Mouse (Mus musculus) stomach, embryonic 16.5 days (tissue): ENCODE measurements around the gene Ncln. TPM values are rescaled to one million over a fixed set of nuclear protein-coding genes. Genes with fewer than 3 reads are reported as not detected.

ENCODE experiments used
- ATAC-seq: fragments of 200-750 bp; cut with Nextera tagmentation; 2 replicates; pipeline ENCODE4 v1.8.0; 2017; ENCODE audit warnings: moderate number of reproducible peaks, moderate TSS enrichment; ENCODE audit not compliant: insufficient read depth, low FRiP score
- H3K27ac ChIP-seq: fragments of 300-500 bp; sonication (generic); 2 replicates; pipeline ENCODE4 v1.5.1; 2014; ENCODE audit warnings: low read length
- H3K27me3 ChIP-seq: fragments of 300-500 bp; sonication (generic); 2 replicates; pipeline ENCODE4 v1.6.1; 2014; ENCODE audit warnings: low read length, control low read depth, mixed read lengths; ENCODE audit not compliant: control insufficient read depth, insufficient read depth
- H3K36me3 ChIP-seq: fragments of 300-500 bp; sonication (generic); 2 replicates; pipeline ENCODE4 v1.6.1; 2014; ENCODE audit warnings: low read length; ENCODE audit not compliant: control insufficient read depth, insufficient read depth
- H3K4me1 ChIP-seq: fragments of 300-500 bp; sonication (generic); 2 replicates; pipeline ENCODE4 v1.6.1; 2014; ENCODE audit warnings: low read length, control low read depth, mixed read lengths; ENCODE audit not compliant: control insufficient read depth, insufficient read depth
- H3K4me2 ChIP-seq: fragments of 300-500 bp; sonication (generic); 2 replicates; pipeline ENCODE4 v1.6.1; 2014; ENCODE audit warnings: low read depth, low read length, mixed read lengths
- H3K4me3 ChIP-seq: fragments of 300-500 bp; sonication (generic); replicated peaks from 2 replicates; pipeline ENCODE4 v1.5.1; 2014; ENCODE audit warnings: mild to moderate bottlenecking, low read length
- H3K9ac ChIP-seq: fragments of 300-500 bp; sonication (generic); 2 replicates; pipeline ENCODE4 v1.6.1; 2014; ENCODE audit warnings: low read length
- H3K9me3 ChIP-seq: fragments of 300-500 bp; sonication (generic); replicated peaks from 2 replicates; pipeline ENCODE4 v1.6.1; 2016; ENCODE audit warnings: low read length, control low read depth; ENCODE audit not compliant: control insufficient read depth
- WGBS: fragments of 180-500 bp; shearing (Covaris S2); extraction: QIAGEN DNeasy Blood & Tissue Kit; methylation state at CpG from one replicate; pipeline ENCODE4 v1.1.7; 2014; 5-methylcytosine and 5-hydroxymethylcytosine counted together
- polyA plus RNA-seq: library from polyadenylated mRNA; unstranded; fragments of >200 nt; fragmentation: Nextera tagmentation; extraction: Ambion mirVana; gene quantifications from 2 replicates; pipeline ENCODE4 v1.2.1, GENCODE M21; 2015

Ncln gene
- polyA plus RNA-seq, 1 experiment from 2014 or later: 88.4 TPM

DNA sequence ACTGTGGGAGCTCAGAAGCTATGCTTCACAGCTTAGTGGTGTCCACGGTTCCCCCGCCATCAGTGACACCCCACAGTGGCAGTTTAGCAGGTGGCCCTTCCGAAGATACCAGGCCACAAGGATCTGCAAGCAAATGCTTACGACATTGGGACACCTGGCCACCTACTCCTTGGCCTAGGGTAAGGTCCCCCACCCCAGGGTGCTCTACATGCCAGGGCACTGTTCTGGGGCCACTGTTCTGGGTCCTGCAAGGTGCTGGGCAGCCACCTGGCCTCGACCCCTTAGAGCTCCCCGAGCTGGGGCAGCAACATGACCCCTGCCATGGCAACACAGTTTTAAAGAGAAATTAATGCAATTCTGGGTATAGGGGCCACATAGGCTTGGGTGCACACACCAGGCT lies 1.0 kb downstream of the Ncln start:
- peak overlapping the region; percentile 88 for H3K4me3 ChIP-seq
- no peak overlapping the region; the same call in 1 of the 2 replicates for H3K27ac ChIP-seq
- H3K9me3 ChIP-seq: no peaks in the 10 kb centered on the region
- ATAC-seq: no peak
- H3K27me3 ChIP-seq: no peaks in the 10 kb centered on the region
- H3K9ac ChIP-seq: peak overlapping the region; percentile 87
- 64% methylated on average over 6 of the region's 6 CpGs for WGBS
- peak overlapping the region; percentile 95 for H3K4me2 ChIP-seq
- peaks cover 17% of the 10 kb centered on the region for H3K4me1 ChIP-seq
- peaks cover 14% of the 10 kb centered on the region for H3K36me3 ChIP-seq

DNA sequence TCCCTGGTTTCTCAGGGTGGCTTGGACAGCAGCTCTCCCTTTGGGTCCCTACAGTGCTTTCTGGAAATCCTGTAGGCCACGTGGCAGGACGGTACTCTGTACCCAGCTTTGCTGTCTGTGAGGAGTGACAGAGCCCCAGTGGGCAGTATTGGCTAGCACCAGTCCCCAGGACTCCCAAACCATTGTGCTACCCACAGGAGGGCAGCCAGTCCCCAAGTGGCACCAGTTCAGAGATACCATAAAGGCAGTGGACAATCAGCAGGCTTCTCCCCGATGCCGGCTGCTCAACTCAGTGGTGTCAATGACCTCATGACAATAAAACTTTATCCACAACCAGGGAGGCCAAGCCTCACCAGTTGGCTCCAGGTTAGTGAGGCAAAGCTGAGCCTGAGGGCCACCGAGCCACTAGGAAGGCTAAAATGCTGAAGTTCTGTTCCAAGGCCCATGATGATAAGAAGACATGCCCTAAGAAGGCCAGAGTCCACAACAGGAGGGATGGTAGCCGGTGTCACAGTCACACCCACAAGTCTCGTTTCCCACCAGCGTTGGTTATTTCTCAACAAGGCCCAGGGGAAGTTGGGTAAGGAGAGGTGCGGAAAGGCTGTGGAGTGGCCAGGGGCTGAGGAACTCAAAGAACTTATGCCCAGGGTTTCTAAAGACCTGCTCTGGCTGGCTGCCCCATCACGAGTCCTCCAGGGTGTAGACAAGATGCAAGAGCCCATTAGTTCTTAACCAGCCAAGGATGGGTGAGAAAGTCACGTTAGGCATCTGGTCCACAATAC lies 1.7 kb downstream of the Ncln start:
- Histone ChIP-seq H3K9me3 (no peaks in the 10 kb centered on the region), H3K4me3 (peak overlapping the region; percentile 88), H3K27ac (no peak overlapping the region; the same call in 1 of the 2 replicates), H3K4me1 (peaks cover 17% of the 10 kb centered on the region), H3K36me3 (peaks cover 18% of the 10 kb centered on the region), H3K9ac (peak overlapping the region; percentile 34), H3K27me3 (no peaks in the 10 kb centered on the region), H3K4me2 (peak overlapping the region; percentile 95)
- no peak for ATAC-seq
- WGBS: 81% methylated on average over 11 of the region's 11 CpGs

DNA sequence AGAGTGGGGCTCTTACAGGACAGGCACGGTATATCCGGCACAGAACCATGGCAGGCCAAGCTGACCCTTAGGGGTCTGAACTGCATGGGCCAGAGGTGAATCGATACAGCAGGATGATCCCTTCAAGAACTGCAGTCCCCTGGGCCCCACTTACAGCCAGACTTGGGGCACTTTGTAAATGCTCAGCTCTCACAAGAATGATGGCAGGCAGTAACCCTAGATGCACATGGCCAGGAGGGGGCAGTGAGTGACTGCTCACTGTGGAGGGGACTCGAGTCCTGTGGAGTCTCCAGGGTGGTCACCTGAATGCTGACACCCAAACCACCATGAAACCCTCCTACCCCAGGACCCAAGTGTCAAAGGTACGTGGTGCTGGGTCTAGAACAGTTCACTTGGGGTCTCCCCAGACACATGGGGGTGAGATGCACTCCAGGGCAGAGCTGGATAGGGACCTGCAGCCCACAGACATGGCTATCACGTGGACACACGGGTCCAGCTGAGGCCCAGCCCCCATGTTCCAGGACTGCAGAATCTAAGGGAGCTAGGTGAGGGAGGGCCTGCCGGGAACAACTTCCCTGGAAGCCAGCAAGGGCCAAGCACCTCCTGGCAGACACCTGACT lies 2.5 kb downstream of the Ncln start:
- H3K27me3 ChIP-seq: no peaks in the 10 kb centered on the region
- H3K27ac ChIP-seq: no peak overlapping the region
- peaks cover 22% of the 10 kb centered on the region for H3K36me3 ChIP-seq
- H3K9me3 ChIP-seq: no peaks in the 10 kb centered on the region
- H3K4me3 ChIP-seq: no peak overlapping the region
- 74% methylated on average over 8 of the region's 8 CpGs for WGBS
- no peak for ATAC-seq
- no peak overlapping the region for H3K4me2 ChIP-seq
- no peak overlapping the region for H3K9ac ChIP-seq
- peaks cover 17% of the 10 kb centered on the region for H3K4me1 ChIP-seq

DNA sequence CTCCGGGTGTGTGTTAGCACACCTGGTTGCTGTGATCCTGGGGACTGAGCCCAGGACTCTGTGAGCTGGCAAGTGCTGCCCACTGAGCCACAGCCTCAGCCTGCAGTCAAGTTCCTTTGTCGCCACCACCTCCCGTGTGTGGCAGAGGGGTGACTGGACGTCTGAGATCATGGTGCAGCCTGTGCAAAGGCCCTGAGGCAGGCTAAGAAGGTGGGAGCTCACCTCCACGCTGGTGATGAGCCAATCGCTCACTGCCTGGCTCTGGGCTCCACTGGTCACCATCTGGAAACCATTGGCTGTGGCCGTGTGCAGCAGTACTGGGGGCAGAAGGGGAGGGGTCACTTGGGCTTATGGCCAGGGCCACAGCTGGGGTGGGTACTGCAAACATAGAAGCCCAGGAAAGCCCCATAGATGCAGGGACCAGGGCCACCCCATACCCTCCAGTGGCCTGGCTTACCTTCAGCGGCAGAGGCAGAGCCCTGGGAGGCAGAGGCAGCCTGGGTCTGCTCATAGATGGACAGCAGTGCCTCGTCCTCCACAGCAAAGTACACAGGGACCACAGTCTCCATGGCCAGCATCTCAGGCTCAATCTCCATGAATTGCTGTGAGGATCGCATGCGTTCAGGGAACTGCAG lies 3.5 kb downstream of the Ncln start:
- H3K36me3 ChIP-seq: peaks cover 22% of the 10 kb centered on the region

DNA sequence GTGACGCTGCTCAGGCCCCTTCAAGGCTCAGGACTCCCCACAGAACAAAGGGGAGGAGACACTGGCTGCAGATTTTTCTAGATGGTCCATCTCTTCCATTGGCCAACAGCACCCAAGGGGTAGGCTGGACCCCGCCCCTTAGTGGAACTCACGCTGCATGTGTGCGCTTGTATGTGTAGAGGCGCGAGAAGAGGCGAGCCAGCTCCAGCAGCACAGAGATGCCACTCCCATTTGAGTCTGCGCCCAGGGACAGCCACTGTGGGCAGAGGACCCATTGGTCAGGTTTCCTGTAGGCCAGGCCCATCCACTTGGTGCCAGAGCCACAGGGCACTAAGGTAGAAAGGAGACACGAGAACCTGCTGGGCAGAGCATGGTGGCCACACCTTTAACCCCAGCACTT lies 5.2 kb downstream of the Ncln start:
- no peak for ATAC-seq
- Histone ChIP-seq H3K9ac (no peak overlapping the region), H3K36me3 (peaks cover 25% of the 10 kb centered on the region), H3K4me3 (no peak overlapping the region), H3K27me3 (no peaks in the 10 kb centered on the region), H3K4me2 (no peak overlapping the region), H3K4me1 (peaks cover 17% of the 10 kb centered on the region), H3K27ac (no peak overlapping the region), H3K9me3 (no peaks in the 10 kb centered on the region)
- 91% methylated on average over 9 of the region's 9 CpGs for WGBS

More for the DNA sequence above, 3.5 kb downstream of the Ncln start:
- Histone ChIP-seq H3K4me3 (no peak overlapping the region), H3K27me3 (no peaks in the 10 kb centered on the region), H3K9ac (no peak overlapping the region), H3K27ac (no peak overlapping the region), H3K9me3 (no peaks in the 10 kb centered on the region), H3K4me1 (peaks cover 17% of the 10 kb centered on the region), H3K4me2 (no peak overlapping the region)
- ATAC-seq: no peak
- 87% methylated on average over 11 of the region's 11 CpGs for WGBS

DNA sequence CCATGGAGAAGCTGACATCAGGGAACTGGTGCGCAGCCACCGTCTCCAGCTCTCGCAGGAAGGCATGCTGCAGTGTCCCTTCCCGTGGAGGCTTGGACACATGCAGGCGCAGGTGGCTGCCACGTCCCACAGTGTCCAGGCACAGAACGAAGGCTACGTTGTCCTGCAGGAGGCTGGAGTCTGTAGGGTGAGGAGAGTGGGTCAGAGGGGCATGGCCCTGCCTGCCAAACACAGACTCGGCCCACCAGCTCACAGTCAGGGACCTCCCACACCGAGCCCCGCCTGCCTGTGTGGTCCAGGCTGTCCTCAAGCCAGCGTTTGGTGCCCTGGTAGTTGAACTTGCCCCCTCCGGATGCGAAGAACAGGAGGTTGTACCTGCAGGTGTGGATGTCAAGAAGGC lies 6.3 kb downstream of the Ncln start:
- ATAC-seq: no peak
- 79% methylated on average over 14 of the region's 14 CpGs for WGBS
- Histone ChIP-seq H3K9me3 (no peaks in the 10 kb centered on the region), H3K27me3 (no peaks in the 10 kb centered on the region), H3K4me3 (no peak overlapping the region), H3K9ac (no peak overlapping the region), H3K36me3 (peaks cover 25% of the 10 kb centered on the region), H3K27ac (no peak overlapping the region), H3K4me1 (peaks cover 11% of the 10 kb centered on the region), H3K4me2 (no peak overlapping the region)

DNA sequence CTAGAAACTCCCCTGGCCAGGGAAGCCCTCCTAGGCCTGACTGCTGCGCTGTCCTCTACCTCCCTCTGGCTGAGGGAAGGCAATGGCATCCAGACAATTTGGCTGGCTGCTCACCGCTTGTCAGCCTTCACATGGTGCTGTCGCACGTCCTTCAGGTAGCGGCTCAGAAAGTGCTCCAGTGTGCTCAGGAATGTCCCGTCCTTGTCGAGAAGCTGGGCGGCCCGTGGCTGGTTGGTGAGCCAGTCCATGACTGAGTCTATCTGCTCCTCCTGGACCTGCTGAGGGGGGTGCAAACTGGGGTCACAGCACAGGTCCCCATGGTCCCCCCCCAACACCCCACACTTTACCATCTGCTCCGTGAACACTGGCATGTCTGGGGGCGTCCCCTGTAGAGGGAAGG lies 8.1 kb downstream of the Ncln start:
- peaks cover 25% of the 10 kb centered on the region for H3K36me3 ChIP-seq
- no peak for ATAC-seq
- 79% methylated on average over 11 of the region's 11 CpGs for WGBS

DNA sequence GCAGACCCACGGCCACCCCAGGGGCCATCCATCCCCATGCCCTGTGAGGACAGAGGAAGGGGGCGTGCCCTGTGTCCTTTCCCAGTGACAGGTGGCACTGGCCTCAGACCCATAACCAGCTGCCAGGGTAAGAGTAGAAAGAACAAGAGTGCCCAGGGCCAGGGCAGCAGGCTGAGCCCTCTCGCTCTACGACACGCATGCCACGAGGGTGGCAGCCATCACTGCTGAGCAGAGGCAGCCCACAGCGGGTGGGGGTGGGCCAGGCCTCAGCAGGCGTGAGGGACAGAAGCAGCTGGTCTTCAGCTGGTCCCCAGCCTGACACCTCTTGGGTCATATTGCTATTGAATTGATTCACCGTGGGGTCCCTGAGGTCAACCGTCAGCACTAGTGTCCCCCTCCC lies 9.7 kb downstream of the Ncln start:
- Histone ChIP-seq H3K9ac (no peak overlapping the region), H3K4me2 (no peak overlapping the region), H3K4me1 (0 out of 2 replicates have a peak, but pooled peaks cover 3% of the 10 kb centered on the region), H3K36me3 (peaks cover 12% of the 10 kb centered on the region), H3K27ac (no peak overlapping the region), H3K9me3 (no peaks in the 10 kb centered on the region), H3K27me3 (peaks cover 12% of the 10 kb centered on the region; the same call in 1 of the 2 replicates), H3K4me3 (no peak overlapping the region)
- no peak for ATAC-seq
- WGBS: 89% methylated on average over 10 of the region's 10 CpGs

More for the DNA sequence above, 8.1 kb downstream of the Ncln start:
- H3K4me1 ChIP-seq: no peaks in the 10 kb centered on the region
- no peak overlapping the region for H3K27ac ChIP-seq
- no peak overlapping the region for H3K4me3 ChIP-seq
- H3K4me2 ChIP-seq: no peak overlapping the region
- H3K9me3 ChIP-seq: no peaks in the 10 kb centered on the region
- H3K9ac ChIP-seq: no peak overlapping the region
- no peaks in the 10 kb centered on the region for H3K27me3 ChIP-seq

DNA sequence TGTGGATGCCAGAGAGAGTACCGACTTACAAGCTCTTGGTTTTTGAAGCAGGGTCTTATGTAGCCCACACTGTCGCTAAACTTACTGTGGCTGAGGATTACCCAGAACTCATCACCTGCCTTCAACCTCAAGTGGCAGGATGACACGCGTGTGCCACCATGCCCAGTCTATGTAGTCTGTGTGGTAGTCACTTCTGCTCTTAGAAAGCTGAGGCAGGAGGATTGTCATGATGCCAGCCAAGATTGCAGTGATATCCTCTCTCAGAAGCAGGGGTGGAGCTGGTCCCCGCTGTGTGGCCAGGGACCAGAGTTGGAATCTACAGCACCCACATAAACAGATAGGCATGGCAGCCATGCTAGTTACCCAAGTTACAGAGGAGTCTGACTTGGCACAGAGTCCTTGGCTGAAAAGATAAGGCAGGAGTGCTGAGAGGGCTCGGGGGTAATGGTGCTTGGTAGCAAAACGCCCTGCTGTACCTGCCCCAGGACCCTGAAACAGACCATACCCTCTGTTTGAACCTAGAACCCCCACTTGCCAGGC lies 10.6 kb downstream of the Ncln start:
- Histone ChIP-seq H3K36me3 (peaks cover 12% of the 10 kb centered on the region), H3K9me3 (no peaks in the 10 kb centered on the region), H3K4me1 (0 out of 2 replicates have a peak, but pooled peaks cover 3% of the 10 kb centered on the region), H3K4me3 (no peak overlapping the region), H3K4me2 (no peak overlapping the region), H3K27ac (no peak overlapping the region; the same call in 1 of the 2 replicates), H3K9ac (no peak overlapping the region), H3K27me3 (peaks cover 19% of the 10 kb centered on the region; the same call in 1 of the 2 replicates)
- 77% methylated on average over 7 of the region's 7 CpGs for WGBS
- no peak for ATAC-seq
